ENCODE assay signal across 9 mouse cellular contexts in genomic region chr12:108657350-108657749, GRCm38 (mm10). TPM values are rescaled to one million over a fixed set of nuclear protein-coding genes. Genes with fewer than 3 reads are reported as not detected.
DNase-seq lines count a peak whose midpoint lies in the region; ATAC-seq lines count a peak whose summit lies in the region.
"Had no signal": no experiment of that assay in that cellular context is flagged by ENCODE, and none has a peak within 500 bp of the region (broad histone marks: within the 10 kb centered on the region; RNA-seq: fewer than 3 reads in every experiment).

No protein-coding gene starts in this region.

- intact Hi-C loops in heart, postnatal 25 days (cut with DNase I) = loop anchor here (5.0 kb wide), 2 partner anchors 40 to 100 kb away; no protein-coding TSS in a partner anchor

- H3K4me3 ChIP-seq in heart, embryonic 16.5 days (ENCODE audit: low read length) = no peak overlapping the region
- H3K4me3 ChIP-seq in limb, embryonic 12.5 days (replicated peaks) = no peak overlapping the region
- H3K4me3 ChIP-seq: neural tube, embryonic 12.5 days had no signal

- peak overlapping the region; percentile 59 for H3K27ac ChIP-seq in heart, embryonic 16.5 days (ENCODE audit: low read length)
- H3K27ac ChIP-seq in limb, embryonic 12.5 days = no peak overlapping the region
- H3K27ac ChIP-seq: neural tube, embryonic 12.5 days had no signal

- 0 out of 2 replicates have a peak overlapping the region, but pooled peaks have one; percentile 32 for H3K9ac ChIP-seq in heart, embryonic 16.5 days (ENCODE audit: low read length)
- H3K9ac ChIP-seq in limb, embryonic 12.5 days (replicated peaks) = no peak overlapping the region
- H3K9ac ChIP-seq: neural tube, embryonic 12.5 days had no signal

- WGBS in heart, embryonic 16.5 days = 83% methylated on average over 1 of the region's 1 CpGs
- 84% methylated on average over 1 of the region's 1 CpGs for WGBS in limb, embryonic 12.5 days

- peak; percentile 96 for DNase-seq in heart, adult 11 months
- no peak for DNase-seq in heart, postnatal 25 days (ENCODE audit: low spot score)
- DNase-seq in CD8-positive naive resting alpha-beta T cell, adult 2 months (ENCODE audit: low read depth in 2 of 2, low spot score in 2 of 2) = peak; percentile 62 to 78
- DNase-seq in c-Kit-positive CD71-positive TER-119-positive erythroid progenitor cells, embryonic 14.5 days (ENCODE audit: low spot score) = peak; percentile 12
- no peak for DNase-seq in right cerebral cortex, adult 2 months (ENCODE audit: low spot score in 2 of 2)

- peaks cover 16% of the 10 kb centered on the region for H3K4me1 ChIP-seq in heart, embryonic 16.5 days (ENCODE audit: control insufficient read depth, insufficient read depth, low read length)
- no peaks in the 10 kb centered on the region for H3K4me1 ChIP-seq in limb, embryonic 12.5 days (replicated peaks)
- H3K4me1 ChIP-seq: neural tube, embryonic 12.5 days had no signal

- no peak overlapping the region for H3K4me2 ChIP-seq in heart, embryonic 16.5 days (ENCODE audit: low read depth, low read length)
- no peak overlapping the region for H3K4me2 ChIP-seq in limb, embryonic 12.5 days
- H3K4me2 ChIP-seq: neural tube, embryonic 12.5 days had no signal

- 0 out of 2 replicates have a peak, but pooled peaks have one; percentile 52 for ATAC-seq in heart, embryonic 16.5 days (replicated peaks; ENCODE audit: extremely low read depth, insufficient read depth, low FRiP score)
- ATAC-seq in limb, embryonic 12.5 days (ENCODE audit: insufficient number of reproducible peaks, insufficient read depth, low FRiP score, low TSS enrichment, low read depth) = 0 out of 2 replicates have a peak, but pooled peaks have one; percentile 20
- ATAC-seq in neutrophil, adult 5-6 weeks (ENCODE audit: extremely low read depth, insufficient number of reproducible peaks, low FRiP score, poor library complexity, severe bottlenecking) = peak; percentile 50; the same call in 1 of the 2 replicates

- no peaks in the 10 kb centered on the region for H3K27me3 ChIP-seq in heart, embryonic 16.5 days (ENCODE audit: control insufficient read depth, insufficient read depth, low read length)
- H3K27me3 ChIP-seq in limb, embryonic 12.5 days = no peaks in the 10 kb centered on the region
- H3K27me3 ChIP-seq: neural tube, embryonic 12.5 days had no signal

- H3K36me3 ChIP-seq in heart, embryonic 16.5 days (ENCODE audit: control insufficient read depth, insufficient read depth) = peaks cover 5% of the 10 kb centered on the region; the same call in 1 of the 2 replicates
- H3K36me3 ChIP-seq in limb, embryonic 12.5 days = peaks cover 90% of the 10 kb centered on the region

- no peaks in the 10 kb centered on the region for H3K9me3 ChIP-seq in heart, embryonic 16.5 days (replicated peaks; ENCODE audit: control insufficient read depth, low read length)
- no peaks in the 10 kb centered on the region for H3K9me3 ChIP-seq in limb, embryonic 12.5 days
- H3K9me3 ChIP-seq: neural tube, embryonic 12.5 days had no signal

RNA-seq across cellular contexts. Expression of gene Degs2, which starts 44.8 kb away (rescaled TPM):
- under 1 TPM; 0.56 to 0.62 TPM for total RNA-seq in heart, postnatal 25 days (2021)
- 1.5 and 3.0 TPM in 2 replicates for polyA plus RNA-seq in heart, embryonic 16.5 days (2015; fragmentation: Nextera tagmentation; extraction: Ambion mirVana)
- polyA plus RNA-seq in limb, embryonic 12.5 days (2016; fragmentation: Nextera tagmentation; extraction: Ambion mirVana) = 1.8 TPM in 2 replicates
- total RNA-seq in neutrophil, adult 5-6 weeks (2017) = not detected in 2 replicates

Comparison
In these comparisons a context has a peak if more than half of its experiments do, and no peak if none do; other contexts are left out.
1. DNase-seq: peak in heart, adult 11 months (single experiment), CD8-positive naive resting alpha-beta T cell, adult 2 months (2 of 2) and c-Kit-positive CD71-positive TER-119-positive erythroid progenitor cells, embryonic 14.5 days (single experiment); none in heart, postnatal 25 days (single experiment) and right cerebral cortex, adult 2 months (0 of 2).
2. Peak in every context shown above with its lines, with median percentiles within 50 percentile points of each other: ATAC-seq.